In the genomic region with DNA sequence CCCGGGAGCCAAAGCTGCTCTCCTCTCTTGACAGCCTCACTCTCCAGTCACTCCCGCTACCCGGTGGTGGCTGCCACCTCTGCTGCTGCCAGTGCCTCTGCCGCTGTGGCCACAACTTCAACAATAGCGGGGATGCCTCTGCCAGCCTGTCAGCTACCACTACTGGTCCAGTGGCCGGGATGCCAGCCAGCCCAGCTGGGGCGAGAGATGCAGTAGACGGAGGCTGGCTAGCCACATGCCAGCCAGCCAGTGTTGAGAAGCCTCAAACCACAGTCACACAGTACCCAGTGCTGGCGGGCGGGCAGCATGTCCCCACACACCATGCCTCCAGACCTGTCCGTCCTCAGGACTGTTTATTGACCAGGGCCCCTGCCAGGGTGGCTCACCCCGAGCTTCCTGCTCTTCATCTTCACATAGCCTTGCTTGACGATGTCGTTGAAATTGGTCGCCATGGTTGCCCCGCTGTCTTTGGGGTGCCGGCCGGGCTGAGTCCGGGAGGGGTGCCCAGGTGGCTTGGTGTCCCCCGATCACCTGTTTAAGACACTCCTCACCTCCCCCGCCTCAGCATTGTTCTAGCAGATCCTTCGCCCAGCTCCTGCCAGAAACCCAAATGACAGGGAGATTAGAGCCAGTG, we compare ENCODE assay signal across 8 mouse cellular contexts. TPM values are rescaled to one million over a fixed set of nuclear protein-coding genes. Genes with fewer than 3 reads are reported as not detected.
DNase-seq lines count a peak whose midpoint lies in the region; ATAC-seq and TF ChIP-seq lines count a peak whose summit lies in the region.

No protein-coding gene starts in this region.

- peak overlapping the region; percentile 70 for H3K4me3 ChIP-seq in gastrocnemius, adult 2 months
- peak overlapping the region; percentile 44 for H3K4me3 ChIP-seq in lung, embryonic 14.5 days (ENCODE audit: low read depth, low read length)
- peak overlapping the region; percentile 69 for H3K4me3 ChIP-seq in neural tube, embryonic 15.5 days (replicated peaks)

- intact Hi-C loops in gastrocnemius, adult 2 months (cut with DNase I) = no loop called here

- H3K27ac ChIP-seq in gastrocnemius, adult 2 months = peak overlapping the region; percentile 73
- no peak overlapping the region for H3K27ac ChIP-seq in lung, embryonic 14.5 days (ENCODE audit: low read depth)
- peak overlapping the region; percentile 86 for H3K27ac ChIP-seq in neural tube, embryonic 15.5 days (replicated peaks)

- H3K9me3 ChIP-seq in lung, embryonic 14.5 days (ENCODE audit: low read depth, low read length) = no peaks in the 10 kb centered on the region
- no peaks in the 10 kb centered on the region for H3K9me3 ChIP-seq in neural tube, embryonic 15.5 days (replicated peaks)

- 5% methylated on average over 22 of the region's 22 CpGs for WGBS in lung, embryonic 14.5 days
- WGBS in neural tube, embryonic 15.5 days = 2% methylated on average over 22 of the region's 22 CpGs

- peak; percentile 56 for DNase-seq in gastrocnemius, adult 2 months
- no peak for DNase-seq in gastrocnemius, postnatal 25 days
- DNase-seq in brain, adult 2 months (ENCODE audit: low read depth, low spot score) = peak; percentile 82
- DNase-seq in kidney, postnatal 10 days = peak; percentile 50
- DNase-seq in lung, embryonic 14.5 days = peak; percentile 8
- DNase-seq in urinary bladder, postnatal 14 days (ENCODE audit: low spot score) = no peak

- H3K27me3 ChIP-seq in lung, embryonic 14.5 days (ENCODE audit: insufficient read depth, low read length) = peaks cover 6% of the 10 kb centered on the region; the same call in 1 of the 2 replicates
- H3K27me3 ChIP-seq in neural tube, embryonic 15.5 days (replicated peaks) = peaks cover 19% of the 10 kb centered on the region

- peaks cover 22% of the 10 kb centered on the region for H3K36me3 ChIP-seq in lung, embryonic 14.5 days (ENCODE audit: insufficient read depth)
- H3K36me3 ChIP-seq in neural tube, embryonic 15.5 days = peaks cover 21% of the 10 kb centered on the region

- peak overlapping the region; percentile 52 for H3K9ac ChIP-seq in lung, embryonic 14.5 days
- H3K9ac ChIP-seq in neural tube, embryonic 15.5 days (replicated peaks) = peak overlapping the region; percentile 76

- ATAC-seq in frontal cortex, adult (ENCODE audit: low TSS enrichment) = peak; percentile 36
- peak; percentile 21; the same call in 1 of the 2 replicates for ATAC-seq in lung, embryonic 14.5 days (ENCODE audit: insufficient read depth)
- peak; percentile 65 for ATAC-seq in neural tube, embryonic 15.5 days (ENCODE audit: low FRiP score)

- TF ChIP-seq CTCF in gastrocnemius, adult 2 months (IDR thresholded peaks at IDR 0.05) = no peak
- TF ChIP-seq CTCF in lung, embryonic 14.5 days (IDR thresholded peaks at IDR 0.05; ENCODE audit: low read depth) = no peak

- peak overlapping the region; percentile 90 for H3K4me2 ChIP-seq in lung, embryonic 14.5 days
- peak overlapping the region; percentile 87 for H3K4me2 ChIP-seq in neural tube, embryonic 15.5 days

- peaks cover 31% of the 10 kb centered on the region for H3K4me1 ChIP-seq in lung, embryonic 14.5 days (ENCODE audit: insufficient read depth)
- peaks cover 63% of the 10 kb centered on the region for H3K4me1 ChIP-seq in neural tube, embryonic 15.5 days

RNA-seq across cellular contexts. Expression of a gene that starts 5.5 kb away (rescaled TPM):
- 1 to 10 TPM; 2.7 to 6.1 TPM for total RNA-seq in gastrocnemius, adult 2 months (2021)
- 1 to 10 TPM; 4.7 to 5.1 TPM for total RNA-seq in gastrocnemius, postnatal 25 days (2021)
- 32.5 and 36.5 TPM in 2 replicates for polyA plus RNA-seq in lung, embryonic 14.5 days (2014; fragmentation: Nextera tagmentation; extraction: Ambion mirVana)
- polyA plus RNA-seq in neural tube, embryonic 15.5 days (2015; fragmentation: Nextera tagmentation; extraction: Ambion mirVana) = 100 and 116 TPM in 2 replicates

RNA-seq across cellular contexts. Expression of a gene that starts 13.3 kb away (rescaled TPM):
- total RNA-seq in gastrocnemius, adult 2 months (2021) = 10 to 100 TPM; 47.3 to 49.8 TPM
- total RNA-seq in gastrocnemius, postnatal 25 days (2021) = 10 to 100 TPM; 42.9 to 44.1 TPM
- polyA plus RNA-seq in lung, embryonic 14.5 days (2014; fragmentation: Nextera tagmentation; extraction: Ambion mirVana) = 162 and 169 TPM in 2 replicates
- polyA plus RNA-seq in neural tube, embryonic 15.5 days (2015; fragmentation: Nextera tagmentation; extraction: Ambion mirVana) = 117 and 122 TPM in 2 replicates

RNA-seq across cellular contexts. Expression of a gene that starts 32.4 kb away (rescaled TPM):
- 10 to 100 TPM; 29.7 to 44.5 TPM for total RNA-seq in gastrocnemius, adult 2 months (2021)
- total RNA-seq in gastrocnemius, postnatal 25 days (2021) = 10 to 100 TPM; 38.4 to 45.3 TPM
- 96.0 and 105 TPM in 2 replicates for polyA plus RNA-seq in lung, embryonic 14.5 days (2014; fragmentation: Nextera tagmentation; extraction: Ambion mirVana)
- 177 and 195 TPM in 2 replicates for polyA plus RNA-seq in neural tube, embryonic 15.5 days (2015; fragmentation: Nextera tagmentation; extraction: Ambion mirVana)

RNA-seq across cellular contexts. Expression of a gene that starts 32.5 kb away (rescaled TPM):
- 100 to 1,000 TPM; 359 to 480 TPM for total RNA-seq in gastrocnemius, adult 2 months (2021)
- total RNA-seq in gastrocnemius, postnatal 25 days (2021) = 100 to 1,000 TPM; 376 to 381 TPM
- polyA plus RNA-seq in lung, embryonic 14.5 days (2014; fragmentation: Nextera tagmentation; extraction: Ambion mirVana) = 58.3 and 61.0 TPM in 2 replicates
- 61.4 and 66.6 TPM in 2 replicates for polyA plus RNA-seq in neural tube, embryonic 15.5 days (2015; fragmentation: Nextera tagmentation; extraction: Ambion mirVana)

RNA-seq across cellular contexts. Expression of a gene that starts 47.3 kb away (rescaled TPM):
- total RNA-seq in gastrocnemius, adult 2 months (2021) = 1 to 10 TPM; 3.0 to 3.8 TPM
- total RNA-seq in gastrocnemius, postnatal 25 days (2021) = 1 to 10 TPM; 3.6 to 4.2 TPM
- polyA plus RNA-seq in lung, embryonic 14.5 days (2014; fragmentation: Nextera tagmentation; extraction: Ambion mirVana) = 29.9 and 34.1 TPM in 2 replicates
- 6.2 and 13.2 TPM in 2 replicates for polyA plus RNA-seq in neural tube, embryonic 15.5 days (2015; fragmentation: Nextera tagmentation; extraction: Ambion mirVana)

Comparison
In these comparisons a context has a peak if more than half of its experiments do, and no peak if none do; other contexts are left out.
1. DNase-seq: peak in gastrocnemius, adult 2 months (single experiment), brain, adult 2 months (single experiment), kidney, postnatal 10 days (single experiment) and lung, embryonic 14.5 days (single experiment); none in gastrocnemius, postnatal 25 days (single experiment) and urinary bladder, postnatal 14 days (single experiment).
2. Peak in every context shown above with its lines, with median percentiles within 50 percentile points of each other: H3K4me3 ChIP-seq and ATAC-seq.